Mouse (Mus musculus) heart, postnatal 0 days (tissue): ENCODE data around the gene Fbln5.

Source experiments
- CTCF ChIP-seq: IDR thresholded peaks from 2 replicates; pipeline ENCODE4 v1.5.1; 2016; ENCODE audit warnings: antibody characterized with exemption, control low read depth, low read depth
- EP300 ChIP-seq: IDR thresholded peaks from 2 replicates; pipeline ENCODE4 v1.6.1; 2016; ENCODE audit warnings: antibody characterized with exemption, low read depth

GRCm38 (mm10) chr12:101792684-101793083, 26.2 kb downstream of the Fbln5 start:
- no peak for TF ChIP-seq CTCF
- TF ChIP-seq EP300, result no peak
